Mouse (Mus musculus): ENCODE measurements around the gene Gm11733. TPM values are rescaled to one million over a fixed set of nuclear protein-coding genes. Genes with fewer than 3 reads are reported as not detected.
A peak's percentile ranks its signal among the peaks of the same experiment; 100 is the strongest.

Gm11733 gene
- total RNA-seq, 1 experiment from 2014 or later: not detected

- ATAC-seq (replicated peaks; ENCODE audit: insufficient number of reproducible peaks, low FRiP score, low TSS enrichment, poor library complexity, severe bottlenecking): no peak
Measured at GRCm38 (mm10) chr11:117475669-117476068, 8.5 kb upstream of the Gm11733 start.

GRCm38 (mm10) chr11:117476554-117477107 is 7.5 kb upstream of the Gm11733 start:
- no peak for ATAC-seq (replicated peaks; ENCODE audit: insufficient number of reproducible peaks, low FRiP score, low TSS enrichment, poor library complexity, severe bottlenecking)

- no peak for ATAC-seq (replicated peaks; ENCODE audit: insufficient number of reproducible peaks, low FRiP score, low TSS enrichment, poor library complexity, severe bottlenecking)
Measured at GRCm38 (mm10) chr11:117478271-117479006, 5.7 kb upstream of the Gm11733 start.

GRCm38 (mm10) chr11:117479007-117479719 is 5.0 kb upstream of the Gm11733 start:
- ATAC-seq (replicated peaks; ENCODE audit: insufficient number of reproducible peaks, low FRiP score, low TSS enrichment, poor library complexity, severe bottlenecking): no peak

GRCm38 (mm10) chr11:117479746-117480145 is 4.4 kb upstream of the Gm11733 start:
- no peak for ATAC-seq (replicated peaks; ENCODE audit: insufficient number of reproducible peaks, low FRiP score, low TSS enrichment, poor library complexity, severe bottlenecking)

- ATAC-seq (replicated peaks; ENCODE audit: insufficient number of reproducible peaks, low FRiP score, low TSS enrichment, poor library complexity, severe bottlenecking): no peak
Measured at GRCm38 (mm10) chr11:117482300-117482676, 1.9 kb upstream of the Gm11733 start.

- peak; percentile 45; the same call in 1 of the 2 replicates for ATAC-seq (replicated peaks; ENCODE audit: insufficient number of reproducible peaks, low FRiP score, low TSS enrichment, poor library complexity, severe bottlenecking)
Measured at GRCm38 (mm10) chr11:117482677-117483511, 1.3 kb upstream of the Gm11733 start.

- no peak for ATAC-seq (replicated peaks; ENCODE audit: insufficient number of reproducible peaks, low FRiP score, low TSS enrichment, poor library complexity, severe bottlenecking)
Measured at GRCm38 (mm10) chr11:117491408-117492208, 7.4 kb downstream of the Gm11733 start.

GRCm38 (mm10) chr11:117492209-117492505 is 8.0 kb downstream of the Gm11733 start:
- no peak for ATAC-seq (replicated peaks; ENCODE audit: insufficient number of reproducible peaks, low FRiP score, low TSS enrichment, poor library complexity, severe bottlenecking)

- no peak for ATAC-seq (replicated peaks; ENCODE audit: insufficient number of reproducible peaks, low FRiP score, low TSS enrichment, poor library complexity, severe bottlenecking)
Measured at GRCm38 (mm10) chr11:117496812-117497211, 12.6 kb downstream of the Gm11733 start.

- ATAC-seq (replicated peaks; ENCODE audit: insufficient number of reproducible peaks, low FRiP score, low TSS enrichment, poor library complexity, severe bottlenecking): no peak
Measured at GRCm38 (mm10) chr11:117497256-117498136, 13.3 kb downstream of the Gm11733 start.

- ATAC-seq (replicated peaks; ENCODE audit: insufficient number of reproducible peaks, low FRiP score, low TSS enrichment, poor library complexity, severe bottlenecking): no peak
Measured at GRCm38 (mm10) chr11:117498137-117498511, 14.0 kb downstream of the Gm11733 start.

GRCm38 (mm10) chr11:117508972-117509371 is 24.8 kb downstream of the Gm11733 start:
- no peak for ATAC-seq (replicated peaks; ENCODE audit: insufficient number of reproducible peaks, low FRiP score, low TSS enrichment, poor library complexity, severe bottlenecking)

- no peak for ATAC-seq (replicated peaks; ENCODE audit: insufficient number of reproducible peaks, low FRiP score, low TSS enrichment, poor library complexity, severe bottlenecking)
Measured at GRCm38 (mm10) chr11:117515718-117516421, 31.7 kb downstream of the Gm11733 start.

GRCm38 (mm10) chr11:117516422-117516796 is 32.2 kb downstream of the Gm11733 start:
- ATAC-seq (replicated peaks; ENCODE audit: insufficient number of reproducible peaks, low FRiP score, low TSS enrichment, poor library complexity, severe bottlenecking): no peak

- ATAC-seq (replicated peaks; ENCODE audit: insufficient number of reproducible peaks, low FRiP score, low TSS enrichment, poor library complexity, severe bottlenecking): no peak
Measured at GRCm38 (mm10) chr11:117521906-117522780, 38.0 kb downstream of the Gm11733 start.

Data from monocyte, adult 5-6 weeks (primary cell).